Mouse (Mus musculus): ENCODE results near the gene Pik3cd.

Gene Pik3cd

GRCm38 (mm10) chr4:149608309-149608638 is 94.1 kb downstream of the Pik3cd start:
- DNase-seq (ENCODE audit: low spot score), result no peak

GRCm38 (mm10) chr4:149607591-149608308 is 94.6 kb downstream of the Pik3cd start:
- no peak for DNase-seq (ENCODE audit: low spot score)

GRCm38 (mm10) chr4:149606766-149607358 is 95.5 kb downstream of the Pik3cd start:
- no peak for DNase-seq (ENCODE audit: low spot score)

GRCm38 (mm10) chr4:149606056-149606455 is 96.3 kb downstream of the Pik3cd start:
- no peak for DNase-seq (ENCODE audit: low spot score)

- DNase-seq (ENCODE audit: low spot score), result no peak
Observed at GRCm38 (mm10) chr4:149604518-149604917, 97.9 kb downstream of the Pik3cd start.

GRCm38 (mm10) chr4:149603860-149604259 is 98.5 kb downstream of the Pik3cd start:
- no peak for DNase-seq (ENCODE audit: low spot score)

GRCm38 (mm10) chr4:149602236-149602635 is 100.1 kb downstream of the Pik3cd start:
- DNase-seq (ENCODE audit: low spot score), result no peak

- DNase-seq (ENCODE audit: low spot score), result peak; percentile 16
Observed at GRCm38 (mm10) chr4:149601484-149601883, 100.9 kb downstream of the Pik3cd start.

GRCm38 (mm10) chr4:149600130-149600529 is 102.2 kb downstream of the Pik3cd start:
- no peak for DNase-seq (ENCODE audit: low spot score)

GRCm38 (mm10) chr4:149599549-149599948 is 102.8 kb downstream of the Pik3cd start:
- no peak for DNase-seq (ENCODE audit: low spot score)

Measured in adipocyte (in vitro differentiated cells).